Mouse (Mus musculus) right cerebral cortex, adult 18-20 months (tissue): ENCODE results near the gene Dhx35.

ENCODE experiments used
- DNase-seq: peaks from one replicate; pipeline ENCODE4 v3.0.0; 2022; ENCODE audit warnings: mixed read lengths

Gene Dhx35

DNA sequence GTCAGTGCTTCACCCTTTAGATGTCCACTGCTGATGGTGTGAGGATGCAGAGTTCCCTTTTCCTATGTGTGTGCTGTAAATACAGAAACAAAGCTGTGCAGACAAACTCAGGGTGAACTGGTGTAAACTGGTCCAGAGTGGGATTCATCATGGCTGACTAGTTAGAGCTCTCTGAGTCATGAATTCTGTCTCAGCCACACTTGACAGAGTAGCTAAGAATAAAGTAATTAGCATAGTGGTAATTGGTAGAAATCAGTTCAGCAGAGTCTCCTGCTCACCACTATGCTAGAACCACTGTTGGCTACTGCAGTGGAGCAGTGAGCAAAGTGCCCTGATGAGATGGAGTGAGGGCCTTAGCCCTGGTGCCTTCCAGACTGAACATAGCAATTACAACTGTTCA is 21.1 kb downstream of the Dhx35 start:
- DNase-seq: no peak

DNA sequence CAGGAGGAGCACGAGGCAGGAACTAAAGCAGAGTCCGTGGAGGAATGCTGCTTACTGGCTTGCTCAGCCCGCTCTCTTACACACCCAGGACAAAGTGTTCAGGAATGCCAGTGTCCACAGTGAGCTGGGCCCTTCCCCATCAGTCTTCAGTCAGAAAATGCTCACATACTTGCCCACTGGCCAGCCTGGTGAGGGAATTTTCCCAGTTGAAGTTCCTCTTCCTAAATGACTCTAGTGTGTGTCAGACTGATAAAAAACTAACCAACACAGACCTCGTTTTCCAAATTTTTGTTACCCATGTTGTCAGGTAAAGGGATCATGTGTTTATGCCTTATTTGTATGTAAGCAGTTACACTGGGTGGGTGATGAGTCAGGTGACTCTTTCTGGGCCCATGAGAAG is 21.6 kb downstream of the Dhx35 start:
- no peak for DNase-seq

DNA sequence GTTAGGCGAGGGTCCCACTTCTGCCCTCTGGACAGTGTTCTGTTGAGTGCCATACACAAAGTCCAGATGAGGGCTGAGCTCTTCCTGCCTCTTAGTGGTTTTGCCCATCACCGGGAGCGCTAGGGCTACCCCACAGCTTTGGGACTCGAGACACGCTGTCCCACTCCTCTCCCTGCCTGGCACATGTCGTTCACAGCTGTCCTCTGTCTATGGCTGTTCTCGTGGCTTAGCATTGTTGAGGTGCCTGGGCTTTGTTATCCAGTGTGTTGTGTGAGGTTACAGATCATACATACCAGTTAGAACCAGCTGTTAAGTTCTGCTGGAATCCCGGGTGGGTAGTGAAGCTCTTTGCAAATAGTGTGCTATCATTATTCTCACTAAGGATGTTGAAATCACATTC is 23.1 kb downstream of the Dhx35 start:
- DNase-seq: no peak

DNA sequence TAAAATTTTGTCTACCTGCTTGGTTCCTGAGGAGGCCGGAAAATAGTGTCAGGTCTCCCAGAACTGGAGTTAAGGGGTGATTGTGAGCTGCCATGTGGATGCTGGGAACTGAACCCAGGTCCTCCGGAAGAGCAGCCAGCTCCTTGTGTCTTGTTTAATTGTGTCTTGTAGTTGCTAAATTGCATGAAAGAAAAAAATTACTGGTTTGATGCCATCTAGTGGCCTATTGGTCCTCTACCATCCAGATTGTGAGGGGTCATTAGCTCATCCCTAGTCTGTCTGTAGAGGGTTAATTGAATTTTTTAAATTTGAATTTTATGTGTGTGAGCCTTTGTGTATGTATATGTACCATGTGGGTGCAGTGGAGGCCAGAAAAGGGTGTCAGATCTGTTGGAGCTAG is 33.5 kb downstream of the Dhx35 start:
- DNase-seq: no peak

DNA sequence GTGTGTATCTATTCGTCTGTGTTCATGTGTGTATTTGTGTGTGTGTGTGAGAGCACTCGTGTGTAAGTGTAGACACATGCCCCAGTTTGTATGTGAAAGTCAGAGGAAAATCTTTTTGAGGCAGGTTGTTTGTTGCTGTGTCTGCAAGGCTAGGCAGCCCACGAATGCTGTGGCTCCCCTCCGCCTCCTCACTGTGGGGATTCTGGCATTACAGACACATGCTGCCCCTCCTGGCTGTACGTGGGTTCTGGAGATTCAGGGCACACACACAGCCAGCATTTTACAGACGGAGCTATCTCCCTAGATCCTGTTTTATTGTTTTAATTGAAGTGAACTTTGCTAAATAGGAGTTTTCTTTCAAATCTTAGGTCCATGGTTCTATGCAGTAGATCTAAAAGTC is 35.1 kb downstream of the Dhx35 start:
- no peak for DNase-seq

DNA sequence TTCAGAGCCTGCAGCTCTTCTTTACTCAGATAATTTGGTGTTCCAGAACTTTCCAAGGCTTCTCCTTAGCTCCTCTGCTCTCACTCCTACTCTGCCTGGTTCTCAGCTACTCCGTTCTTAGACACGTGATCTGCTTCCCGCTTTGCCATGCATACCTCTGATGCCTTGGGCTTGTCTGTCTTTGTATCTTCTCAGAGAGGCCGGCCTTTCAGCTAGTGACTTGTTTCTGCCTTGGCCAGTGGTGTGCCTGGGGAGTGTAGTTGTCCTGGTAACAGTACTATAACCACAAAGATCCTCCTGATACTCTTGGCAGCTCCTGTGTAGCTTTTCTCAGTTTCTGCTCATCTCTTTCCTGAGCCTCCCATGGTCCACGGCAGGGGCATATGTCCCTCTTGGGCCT is 38.6 kb downstream of the Dhx35 start:
- no peak for DNase-seq

DNA sequence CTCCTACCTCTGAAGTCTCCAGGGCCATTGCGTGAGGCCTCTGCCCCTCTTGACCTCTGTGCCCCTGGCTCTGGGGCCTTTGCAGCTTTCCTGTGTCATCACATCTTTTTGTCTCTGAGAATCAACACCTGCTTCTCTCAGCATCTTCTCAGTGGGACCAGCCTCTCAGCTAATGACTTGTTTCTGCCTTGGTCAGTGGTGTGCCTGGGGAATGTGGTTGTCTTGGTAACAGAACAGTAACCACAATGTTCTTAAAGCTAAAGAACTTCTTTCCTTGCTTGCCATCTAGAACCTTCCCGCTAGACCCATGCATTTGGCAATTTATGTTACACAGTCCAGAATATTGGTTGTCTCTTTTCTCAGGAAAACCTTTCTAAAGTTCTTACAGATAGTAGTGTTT is 39.0 kb downstream of the Dhx35 start:
- DNase-seq: no peak

DNA sequence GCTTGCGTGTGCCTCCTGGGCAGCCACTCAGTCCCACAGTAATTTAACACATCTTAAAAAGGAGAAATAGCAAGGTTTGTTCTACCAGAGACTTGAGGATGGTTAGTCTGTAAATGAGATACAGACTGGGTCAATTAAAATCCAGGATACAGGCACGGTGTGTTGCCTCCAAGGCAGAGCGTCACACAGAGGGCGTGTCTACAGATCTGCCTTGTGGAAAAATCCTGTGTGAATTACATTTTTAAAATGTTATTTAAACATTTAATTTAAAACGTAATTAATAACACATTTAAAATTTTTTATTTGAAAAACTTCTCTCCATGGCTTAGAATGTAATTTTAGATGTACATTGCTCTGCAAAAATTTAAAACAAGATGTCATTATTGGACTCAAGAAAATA is 48.7 kb downstream of the Dhx35 start:
- DNase-seq: no peak

DNA sequence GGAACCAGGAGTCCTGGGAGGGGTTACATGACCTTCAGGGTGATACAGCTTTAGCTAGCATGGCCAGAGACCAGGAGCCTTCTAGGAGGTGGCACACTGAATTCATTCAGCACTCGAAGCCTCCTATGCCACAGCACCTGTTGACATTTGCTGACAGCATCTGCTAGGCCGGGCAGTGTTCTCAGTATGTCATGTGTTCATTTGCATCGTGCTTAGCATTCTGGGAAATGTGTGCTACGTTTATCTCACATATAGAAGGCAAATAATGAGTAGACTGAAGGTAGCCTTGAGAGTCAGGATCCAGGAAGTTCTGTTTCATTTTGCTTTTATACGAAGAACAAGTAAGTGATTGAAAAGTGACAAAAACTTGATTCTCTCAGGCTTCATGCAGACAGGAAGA is 50.4 kb downstream of the Dhx35 start:
- DNase-seq: no peak

DNA sequence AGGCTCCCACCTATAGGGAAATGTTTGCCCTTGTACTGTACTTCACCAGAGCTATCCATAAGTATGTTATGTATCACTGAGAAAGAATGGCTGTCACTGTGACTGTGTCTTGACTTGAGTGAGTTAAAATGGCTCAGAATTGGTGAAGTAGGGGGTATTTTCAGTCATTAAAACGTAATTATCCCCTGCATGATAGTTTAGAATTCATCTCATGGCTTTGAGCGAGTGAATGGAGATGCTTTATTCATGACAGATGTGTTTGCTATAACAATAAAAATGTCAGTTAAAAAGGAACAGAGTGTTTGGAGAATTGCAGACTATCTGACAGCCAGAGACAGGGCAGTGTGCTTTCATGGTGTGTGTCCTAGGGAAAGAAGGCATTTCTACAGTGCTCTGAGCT is 51.6 kb downstream of the Dhx35 start:
- no peak for DNase-seq

DNA sequence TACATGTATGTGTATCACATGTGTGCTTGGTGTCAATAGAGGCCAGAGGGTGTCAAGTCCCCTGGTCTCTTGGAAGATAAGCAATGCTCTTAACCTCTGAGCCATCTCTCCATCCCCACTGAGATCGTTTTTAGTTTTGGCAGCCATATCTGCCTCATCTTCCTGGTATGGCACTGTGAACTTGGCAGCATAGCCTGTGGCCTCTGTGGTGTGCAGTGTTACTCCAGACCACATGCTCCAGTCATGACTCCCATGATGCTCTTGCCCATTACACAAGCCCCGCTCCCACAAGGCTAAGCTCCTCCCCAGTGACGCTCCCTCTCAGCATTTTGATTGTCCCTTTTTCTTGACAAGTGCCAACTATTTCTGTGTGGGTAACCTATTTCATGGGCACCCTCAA is 53.4 kb downstream of the Dhx35 start:
- DNase-seq: no peak

DNA sequence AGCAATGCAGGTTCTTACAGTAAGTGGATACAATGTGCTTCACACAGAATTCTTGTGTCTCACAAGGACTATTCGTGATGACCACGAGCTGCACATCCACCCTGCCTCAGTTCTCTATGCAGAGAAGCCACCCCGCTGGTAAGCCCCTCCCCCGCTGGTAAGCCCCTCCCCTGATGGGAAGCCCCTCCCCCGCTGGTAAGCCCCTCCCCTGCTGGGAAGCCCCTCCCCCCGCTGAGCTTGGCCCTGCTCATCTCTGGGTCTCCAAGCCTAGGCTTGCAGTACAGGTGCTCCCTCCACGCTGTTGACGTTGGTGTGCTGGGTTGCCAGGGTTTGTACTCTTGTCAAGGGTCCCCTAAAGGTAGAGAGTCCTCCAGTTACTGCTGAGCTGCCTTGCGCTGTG is 54.8 kb downstream of the Dhx35 start:
- no peak for DNase-seq

DNA sequence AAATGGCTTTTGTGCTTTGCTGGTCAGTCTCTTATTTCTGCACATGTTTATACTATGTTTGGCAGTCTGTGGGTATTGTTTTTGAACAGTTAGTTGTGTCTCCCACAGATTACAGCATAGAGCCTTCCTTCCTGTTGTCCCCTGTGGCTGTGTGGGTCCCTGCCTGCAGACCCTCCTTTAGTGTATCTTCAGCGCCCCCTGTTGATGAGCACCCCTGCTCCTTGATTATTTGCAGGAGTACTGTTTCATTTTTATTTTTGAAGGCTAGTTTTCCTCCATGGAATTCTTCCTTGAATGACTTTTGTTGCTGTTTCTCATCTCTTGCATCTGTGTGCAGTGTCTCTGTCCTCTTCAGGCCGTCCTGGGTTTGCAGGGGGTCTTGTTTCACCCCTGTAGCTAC is 58.0 kb downstream of the Dhx35 start:
- DNase-seq: no peak

DNA sequence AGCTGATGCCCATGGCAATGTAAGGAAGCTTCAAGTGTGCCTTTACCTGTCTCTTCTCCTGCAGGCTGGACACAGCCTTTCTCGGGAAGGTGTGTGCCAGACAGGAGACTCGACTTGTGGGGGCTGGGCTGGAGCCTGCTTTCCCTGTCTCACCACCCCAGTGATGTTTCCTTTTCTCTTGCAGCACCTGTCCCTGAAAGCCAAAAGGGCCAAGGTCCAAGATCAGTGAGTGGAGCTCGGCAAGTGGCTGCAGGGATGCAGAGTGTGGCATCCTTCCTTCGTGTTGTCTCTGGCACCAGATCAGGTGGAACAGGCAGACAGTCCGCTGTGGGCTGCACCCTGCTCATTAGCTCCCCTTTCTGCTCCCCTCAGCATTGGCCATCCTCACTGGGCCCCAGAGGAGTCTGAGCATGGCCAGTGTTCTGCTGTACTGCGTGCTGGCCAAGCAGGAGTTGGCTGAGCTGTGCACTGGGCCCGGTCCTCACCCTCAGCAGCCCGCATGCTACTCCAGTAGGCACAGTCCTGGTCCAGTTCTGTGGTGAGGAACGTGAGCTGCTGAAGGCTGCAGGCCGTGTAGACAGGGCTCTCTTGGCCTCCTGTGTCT is 62.4 kb downstream of the Dhx35 start:
- DNase-seq: no peak

DNA sequence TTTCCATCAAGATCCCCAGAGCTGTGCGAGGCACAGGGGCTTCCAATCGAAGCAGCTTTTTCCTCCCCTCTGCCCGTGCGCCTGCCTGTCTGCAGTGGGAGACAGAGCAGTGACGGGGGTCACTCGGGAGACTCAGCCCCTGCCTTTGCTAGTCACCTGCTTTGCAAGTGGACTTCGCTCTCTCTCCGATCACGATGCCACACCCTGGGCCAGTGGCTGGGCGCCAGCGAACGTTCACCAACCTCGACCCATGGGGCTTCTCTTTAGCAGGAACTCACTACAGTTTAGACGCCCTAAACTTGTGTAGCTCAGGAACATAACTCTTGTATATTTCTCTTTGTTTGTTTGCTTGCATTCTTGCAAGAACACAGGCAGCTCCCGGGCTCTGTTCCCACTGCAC is 63.0 kb downstream of the Dhx35 start:
- no peak for DNase-seq

DNA sequence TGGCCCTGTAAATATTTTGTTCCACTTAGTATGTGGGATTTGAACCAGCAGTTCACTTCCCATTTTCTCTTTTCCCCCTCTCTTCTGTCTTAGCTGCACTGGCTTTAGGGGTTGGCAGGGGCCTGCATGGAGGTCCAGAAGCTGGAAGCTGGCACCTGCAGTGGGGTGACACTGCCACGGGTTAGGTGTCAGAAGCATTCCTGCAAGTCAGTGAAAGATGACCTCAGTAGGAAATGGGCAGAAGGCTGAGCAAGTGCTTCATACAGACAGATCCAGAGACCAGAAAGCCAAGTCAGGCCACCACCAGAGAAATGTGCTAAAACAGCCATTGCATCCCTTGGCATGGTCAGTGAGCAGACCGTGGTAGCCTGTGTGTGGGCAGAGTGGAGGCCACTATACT is 66.5 kb downstream of the Dhx35 start:
- DNase-seq: no peak

DNA sequence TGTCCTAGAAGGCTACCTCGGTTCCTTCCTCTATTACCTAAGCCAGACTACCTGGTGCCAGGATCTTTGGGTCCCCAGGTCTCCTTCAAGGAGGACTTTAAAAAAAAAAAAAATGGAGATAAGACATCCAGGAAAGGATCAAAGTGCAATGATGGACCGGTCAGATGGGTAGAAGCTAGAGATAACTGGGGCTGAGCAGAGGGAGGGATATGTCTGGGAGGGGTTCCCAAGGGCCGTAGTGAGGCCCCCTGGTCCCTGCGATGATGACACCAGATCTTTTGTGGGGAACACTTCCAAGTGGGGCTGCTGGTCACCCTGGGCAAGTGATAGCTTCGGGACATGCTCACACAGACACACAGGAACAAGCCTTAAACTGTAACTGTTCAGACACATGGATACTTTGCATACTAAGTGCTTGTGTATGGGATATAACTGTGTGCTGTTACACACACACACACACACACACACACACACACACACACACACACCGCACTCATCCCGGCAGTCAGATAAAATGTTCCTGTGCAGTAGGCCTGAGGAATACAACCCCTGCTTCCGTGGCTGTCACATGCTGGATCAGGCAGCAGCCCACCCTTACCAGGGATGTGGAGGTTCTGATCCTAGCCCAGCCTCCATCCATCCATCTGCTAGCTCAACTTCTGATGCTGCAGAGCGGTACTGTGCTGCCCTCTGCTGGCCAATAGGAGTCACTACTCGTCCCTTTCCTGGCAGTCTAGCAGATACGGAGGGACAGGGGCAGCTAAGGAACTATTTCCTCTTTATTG is 68.9 kb downstream of the Dhx35 start:
- peak; percentile 70 for DNase-seq

DNA sequence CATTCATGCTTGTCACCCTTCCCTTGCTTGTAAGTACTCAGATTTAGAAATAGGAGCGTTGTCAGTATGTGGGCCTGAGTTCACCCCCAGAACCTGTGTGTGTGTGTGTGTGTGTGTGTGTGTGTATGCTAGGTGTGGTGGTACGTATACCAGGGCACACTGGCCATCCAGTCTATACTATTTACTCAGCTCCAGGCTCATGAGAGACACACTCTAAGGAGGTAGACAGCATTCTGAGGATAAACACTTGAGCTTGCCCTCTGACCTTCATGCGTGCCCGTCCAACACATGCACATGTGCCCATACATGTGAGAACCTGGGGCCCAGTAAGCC is 69.5 kb downstream of the Dhx35 start:
- DNase-seq: no peak

DNA sequence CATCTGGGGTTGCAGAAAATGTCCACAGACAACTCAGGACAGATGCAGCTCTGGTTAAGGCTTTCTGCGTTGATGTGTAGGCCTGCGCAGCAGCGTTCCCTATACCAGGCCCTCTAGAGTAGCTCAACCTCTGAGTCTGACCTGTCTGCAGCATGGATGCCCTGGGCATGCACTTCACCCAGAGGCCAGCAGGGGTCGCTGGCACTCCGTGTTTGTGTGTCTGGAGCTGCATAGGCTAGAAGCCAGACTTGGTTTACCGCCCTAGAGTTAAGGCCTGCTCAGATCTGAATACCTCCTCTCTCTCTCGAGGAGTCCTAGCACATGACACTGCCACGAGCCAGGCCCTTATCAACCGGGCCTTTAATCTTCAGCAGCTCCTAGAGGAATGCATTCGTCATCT is 70.8 kb downstream of the Dhx35 start:
- peak; percentile 73 for DNase-seq

DNA sequence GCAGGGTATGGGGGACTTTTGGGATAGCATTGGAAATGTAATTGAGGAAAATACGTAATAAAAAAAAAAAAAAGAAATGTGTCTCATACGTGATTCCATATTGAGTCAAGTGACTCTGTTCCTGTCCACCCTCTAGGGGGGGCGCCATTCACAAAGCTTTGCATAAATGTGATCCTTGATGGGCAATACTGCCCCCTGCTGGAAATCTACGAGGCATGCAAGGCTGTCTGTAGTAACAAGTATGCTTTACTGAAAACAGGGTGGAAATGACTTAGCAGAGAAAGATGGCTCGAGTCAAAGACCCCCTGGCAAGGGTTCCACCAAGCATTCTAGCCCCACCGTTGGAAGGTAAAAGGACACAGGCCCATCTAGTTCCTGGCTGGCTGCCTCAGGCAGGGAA is 92.0 kb downstream of the Dhx35 start:
- DNase-seq: no peak

DNA sequence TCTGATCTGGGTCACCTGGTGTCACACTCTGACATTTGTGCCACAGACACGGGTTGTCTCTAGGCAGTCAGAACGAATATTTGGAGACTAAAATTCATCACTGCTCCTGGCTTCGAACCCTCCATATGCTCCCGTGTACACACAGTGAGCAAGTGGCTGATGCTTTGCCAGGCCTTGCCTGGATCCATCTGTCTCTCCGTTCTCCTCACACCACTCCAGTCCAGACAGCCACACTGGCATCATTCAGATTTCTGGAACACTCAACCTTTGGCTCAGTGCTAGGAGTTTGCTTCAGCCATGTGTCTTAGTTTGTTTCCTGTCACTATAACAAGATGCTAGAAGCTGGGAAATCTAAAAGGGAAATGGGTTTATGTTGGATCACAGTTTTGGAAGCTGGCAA is 93.9 kb downstream of the Dhx35 start:
- DNase-seq: no peak

DNA sequence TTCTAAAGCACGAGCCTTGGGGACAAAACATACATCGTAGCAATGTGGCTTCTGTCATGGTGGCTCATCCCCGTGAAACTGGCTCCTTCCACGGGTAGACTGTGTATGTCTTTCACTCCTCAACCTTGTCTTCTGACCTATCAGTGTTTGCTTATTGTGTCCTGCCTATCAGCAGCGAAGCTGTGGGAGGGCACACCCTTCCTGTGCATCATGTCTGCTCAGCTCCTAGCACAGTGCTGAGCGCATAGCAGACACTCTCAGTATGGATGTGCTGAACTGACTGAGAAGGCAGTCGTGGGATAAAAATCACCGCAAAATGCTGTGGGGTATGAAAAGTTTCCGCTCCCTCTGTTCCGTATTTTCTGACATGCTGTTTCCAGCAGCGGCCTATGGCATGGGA is 94.6 kb downstream of the Dhx35 start:
- DNase-seq: no peak

DNA sequence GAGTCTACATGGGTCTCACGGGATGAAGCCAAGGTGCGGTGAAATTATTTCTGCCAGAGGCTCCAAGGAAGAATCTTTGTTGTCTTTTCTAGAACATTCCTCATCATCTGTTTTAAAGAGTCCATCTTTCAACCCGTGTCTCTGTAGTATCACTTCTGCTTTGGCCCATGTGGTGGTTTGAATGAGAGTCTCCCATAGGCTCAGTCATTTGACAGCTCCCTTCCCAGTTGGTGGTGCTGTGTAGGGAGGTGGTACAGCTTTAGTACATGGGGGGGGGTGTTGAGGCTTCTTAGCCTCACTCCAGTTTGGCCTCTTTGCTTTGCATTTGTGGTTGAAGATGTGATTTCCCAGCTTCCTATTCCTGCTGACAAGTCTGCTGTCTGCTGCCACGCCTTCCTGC is 96.7 kb downstream of the Dhx35 start:
- no peak for DNase-seq

DNA sequence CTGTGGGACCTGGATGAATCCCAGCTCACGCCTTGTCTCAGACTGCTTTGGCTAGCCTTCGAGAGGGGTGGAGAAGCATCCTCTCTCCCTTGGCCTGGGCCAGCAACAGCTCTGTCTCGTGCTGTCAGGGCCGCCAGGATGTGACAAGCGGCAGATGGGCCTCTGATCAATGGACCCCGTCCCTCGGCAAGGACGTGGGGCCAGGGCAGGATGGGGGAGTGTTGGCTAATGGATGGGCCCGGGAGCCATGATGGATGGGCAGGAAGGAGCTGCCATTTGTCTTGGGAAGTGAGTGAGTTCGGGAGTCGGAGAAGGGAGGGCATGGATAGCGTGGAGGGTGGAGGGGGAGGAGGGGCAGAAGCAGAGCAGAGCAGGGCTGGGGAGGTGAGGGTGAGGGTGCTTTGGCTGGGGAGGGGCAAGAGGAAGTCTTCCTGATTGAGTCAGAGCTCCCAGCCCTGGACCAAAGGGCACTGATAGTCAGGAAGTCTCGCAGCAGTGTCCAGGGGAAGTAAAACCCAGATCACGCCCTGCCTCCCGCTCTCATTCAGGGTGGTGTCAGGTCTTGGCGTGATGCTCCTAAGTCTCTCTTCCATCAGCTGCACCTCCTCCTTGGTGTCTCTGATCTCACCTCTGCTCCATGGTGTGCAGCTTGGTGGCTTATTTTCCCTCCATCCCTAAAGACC is 98.7 kb downstream of the Dhx35 start:
- no peak for DNase-seq
